Mouse (Mus musculus): ENCODE data around the gene Gm4737.

- TF ChIP-seq CTCF (IDR thresholded peaks at IDR 0.05; ENCODE audit: low read depth, low read length) = no peak
- TF ChIP-seq POLR2AphosphoS5 (IDR thresholded peaks at IDR 0.05; ENCODE audit: insufficient replicate concordance, low read depth, low read length) = no peak
Measured at GRCm38 (mm10) chr16:46121420-46121819, 33.5 kb downstream of the Gm4737 start.

Measured in G1E (cell line).